Mouse (Mus musculus) lung, postnatal 14 days (tissue): Measurements from ENCODE around the gene P4ha2.

Experiments used
- DNase-seq: peaks from one replicate; pipeline ENCODE4 v3.0.0; 2021

Gene P4ha2

DNA sequence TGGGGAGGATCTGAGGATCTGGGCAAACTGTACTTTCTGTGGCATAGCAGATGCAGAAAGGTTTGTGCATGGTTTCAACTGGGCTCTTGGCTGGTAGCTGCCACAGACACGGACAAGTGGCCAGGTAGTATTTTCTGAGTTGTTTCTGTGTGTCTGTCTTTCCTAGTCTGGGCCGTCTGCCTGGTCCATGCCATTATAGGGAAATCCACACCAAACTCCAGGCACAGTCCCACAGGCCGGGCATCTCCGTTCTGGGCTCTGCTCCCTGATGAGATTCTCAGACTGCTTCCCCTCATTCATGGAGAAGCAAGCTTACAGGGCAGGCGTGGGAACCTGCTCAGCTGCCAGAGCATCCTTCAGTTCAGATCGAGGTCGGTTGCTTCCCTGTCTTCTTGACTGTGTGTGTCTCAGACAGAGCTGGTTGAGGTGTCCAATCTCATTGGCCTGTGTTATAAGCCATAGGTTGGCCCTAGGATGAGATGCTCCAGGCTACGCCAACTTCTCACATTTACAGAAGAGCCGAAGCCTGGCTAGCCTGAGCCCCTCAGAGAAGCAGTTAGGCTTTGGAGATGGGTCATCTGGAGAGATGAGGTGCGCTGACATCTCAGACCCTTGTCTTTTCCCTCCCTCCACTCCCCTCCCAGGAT, at the start of gene P4ha2:
Gene P4ha2 (plus strand): TSS at position 51 of the 647 bp plus-strand sequence.
- DNase-seq, result no peak

- no peak for DNase-seq
These were observed 49.7 kb upstream of the P4ha2 start for GRCm38 (mm10) chr11:54050205-54050604.

DNA sequence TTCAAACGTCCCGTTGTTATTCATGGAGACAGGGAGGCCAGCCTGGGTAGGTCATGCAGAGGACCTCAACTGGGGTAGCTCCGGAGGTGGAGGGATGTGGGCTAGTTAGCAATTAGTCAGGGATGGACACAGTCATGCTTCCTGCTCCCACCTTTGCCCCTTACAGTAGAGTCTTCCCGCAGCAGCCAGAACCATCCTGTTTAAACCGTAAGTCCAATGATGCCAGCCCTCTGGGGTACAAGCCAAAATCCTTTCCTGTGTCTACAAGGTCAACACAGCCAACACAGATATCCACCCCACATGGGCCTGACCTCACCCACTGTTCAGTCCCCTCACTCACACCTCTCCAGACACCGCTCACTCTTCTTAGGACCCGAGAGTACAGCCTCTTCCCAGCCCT, 48.7 kb upstream of the P4ha2 start:
- DNase-seq, result no peak

- DNase-seq, result no peak
These were observed 47.8 kb upstream of the P4ha2 start for GRCm38 (mm10) chr11:54052128-54052527.

GRCm38 (mm10) chr11:54053090-54053489, 46.8 kb upstream of the P4ha2 start:
- no peak for DNase-seq

DNA sequence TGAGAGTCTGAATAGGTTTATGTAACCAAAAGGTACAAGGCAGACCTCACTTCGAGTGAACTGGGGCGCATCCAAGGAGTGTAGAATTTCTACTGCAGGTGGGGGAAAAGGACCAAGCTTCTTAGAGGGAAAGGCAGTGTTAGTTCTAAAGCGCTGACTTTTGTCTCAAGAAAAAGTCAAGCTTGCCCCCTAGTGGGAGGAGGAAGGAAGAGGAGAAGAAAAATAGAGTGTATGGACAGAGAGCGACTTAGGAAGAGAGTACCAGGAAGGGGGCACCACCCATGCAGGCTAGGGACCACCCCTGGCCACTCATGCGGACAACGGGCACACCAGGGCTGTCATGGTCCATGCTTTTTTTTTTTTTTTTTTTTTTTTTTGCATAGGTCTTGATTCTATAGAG, 45.6 kb upstream of the P4ha2 start:
- peak; percentile 66 for DNase-seq

- DNase-seq, result no peak
These were observed 43.8 kb upstream of the P4ha2 start for GRCm38 (mm10) chr11:54056132-54056531.

- DNase-seq, result no peak
These were observed 42.5 kb upstream of the P4ha2 start for GRCm38 (mm10) chr11:54057428-54057827.

DNA sequence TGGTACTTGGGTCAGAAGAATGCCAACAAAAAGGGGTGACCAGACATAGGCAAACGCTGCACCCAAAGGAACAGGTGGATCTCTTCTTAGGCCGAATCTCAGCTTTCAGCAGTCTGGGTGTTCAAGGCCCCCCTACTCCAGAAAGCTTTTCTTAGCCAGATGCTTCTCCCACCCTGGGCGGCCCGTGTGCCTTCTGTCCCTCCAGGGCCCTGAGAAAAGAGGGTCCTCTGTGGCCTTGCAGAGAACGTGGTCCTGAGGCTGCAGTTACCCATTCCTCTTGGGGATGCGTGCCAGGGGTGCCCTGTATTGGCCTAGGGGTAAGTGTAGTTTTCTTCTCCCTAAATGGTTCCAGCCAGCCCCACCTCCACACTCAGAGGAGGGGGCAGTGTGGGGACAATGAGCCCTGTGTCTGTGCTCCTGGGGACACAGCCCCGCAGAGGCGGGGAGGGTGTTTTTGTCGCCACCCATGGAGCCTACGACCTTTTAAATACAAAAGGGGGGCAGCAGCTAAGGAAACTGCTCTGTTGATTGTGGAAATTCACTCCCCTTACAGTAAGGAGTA, 41.8 kb upstream of the P4ha2 start:
- no peak for DNase-seq

DNA sequence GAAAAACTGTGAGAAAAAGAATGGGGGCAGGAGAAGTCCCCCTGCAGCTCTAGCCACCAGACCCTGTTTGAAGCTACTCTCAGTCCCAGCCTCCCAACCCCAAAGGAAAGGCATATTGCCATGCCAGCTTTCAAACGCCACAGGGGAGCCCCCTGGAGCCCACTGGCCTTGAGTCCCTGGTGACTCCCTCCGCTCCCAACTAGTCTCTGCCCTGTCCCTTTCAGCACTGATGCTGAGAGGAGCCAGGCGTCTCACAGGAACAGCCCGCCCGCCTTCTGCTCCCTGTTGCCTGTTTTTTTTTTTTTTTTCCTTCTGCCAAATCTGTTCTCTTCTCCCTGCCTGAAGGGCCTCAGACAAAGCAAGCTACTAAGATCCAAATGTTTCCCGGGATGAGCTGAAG, 41.3 kb upstream of the P4ha2 start:
- no peak for DNase-seq

- no peak for DNase-seq
These were observed 40.4 kb upstream of the P4ha2 start for GRCm38 (mm10) chr11:54059526-54059925.

GRCm38 (mm10) chr11:54060316-54060715, 39.6 kb upstream of the P4ha2 start:
- DNase-seq, result peak; percentile 44

DNA sequence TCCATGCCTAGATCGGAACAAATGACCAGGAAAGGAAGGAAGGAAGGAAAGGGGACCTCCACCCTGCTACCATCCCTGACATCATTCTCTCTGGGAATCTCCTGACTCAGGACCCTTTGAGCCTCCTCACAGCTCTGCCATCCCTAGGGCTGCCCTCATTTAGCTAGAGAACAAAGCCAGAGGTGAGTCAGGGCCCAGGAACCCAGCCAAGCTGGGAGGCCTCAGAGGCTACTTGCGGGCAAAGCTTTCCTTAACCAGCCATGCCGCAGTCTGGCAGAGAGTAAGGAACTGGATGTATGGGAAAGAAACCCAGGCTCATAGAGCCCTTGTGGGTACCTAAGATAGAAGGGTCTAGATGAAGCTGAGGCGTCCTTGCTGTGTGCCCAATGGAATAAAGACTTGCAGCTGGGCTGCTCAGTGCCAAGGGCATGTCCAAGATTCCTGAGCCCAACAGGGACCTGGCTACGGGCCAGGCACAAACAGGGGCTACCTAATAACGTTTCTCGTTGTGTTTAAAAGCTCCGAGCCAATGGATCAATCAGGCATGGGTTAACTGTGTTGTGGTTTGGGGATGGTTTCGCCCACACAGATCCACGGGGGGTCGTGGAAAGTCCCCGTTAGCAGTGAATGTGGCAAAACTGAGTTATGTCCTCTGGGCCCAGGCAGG, 37.7 kb upstream of the P4ha2 start:
- peak; percentile 32 for DNase-seq

GRCm38 (mm10) chr11:54062753-54063471, 37.0 kb upstream of the P4ha2 start:
- no peak for DNase-seq

GRCm38 (mm10) chr11:54063472-54063775, 36.5 kb upstream of the P4ha2 start:
- no peak for DNase-seq

DNA sequence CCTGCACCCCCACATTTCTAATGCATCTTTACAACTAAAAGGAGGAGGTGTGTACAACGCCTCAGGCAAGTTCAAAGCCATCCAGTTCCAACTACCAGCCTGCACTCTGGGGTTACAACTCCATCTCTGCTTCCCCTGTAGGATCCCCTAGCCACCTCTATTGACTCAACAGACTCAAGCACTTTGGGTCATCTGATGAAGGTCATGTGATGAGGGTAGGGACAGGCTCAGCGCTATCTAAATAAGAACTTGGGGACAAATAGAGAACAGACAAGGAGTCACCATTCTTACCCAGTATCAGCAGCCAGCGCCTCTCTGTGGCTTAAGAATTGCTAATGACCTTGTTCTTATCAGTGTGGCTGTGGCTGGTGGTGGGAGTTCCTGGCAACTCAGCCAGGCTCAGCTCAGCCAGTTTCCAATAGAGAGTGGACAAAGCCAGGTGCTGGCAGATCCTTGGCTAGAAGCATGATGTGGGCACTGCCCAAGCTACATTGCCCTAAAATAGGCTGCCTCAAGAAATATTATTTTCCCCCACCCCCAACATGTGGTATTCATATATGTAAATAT, 35.4 kb upstream of the P4ha2 start:
- no peak for DNase-seq

DNA sequence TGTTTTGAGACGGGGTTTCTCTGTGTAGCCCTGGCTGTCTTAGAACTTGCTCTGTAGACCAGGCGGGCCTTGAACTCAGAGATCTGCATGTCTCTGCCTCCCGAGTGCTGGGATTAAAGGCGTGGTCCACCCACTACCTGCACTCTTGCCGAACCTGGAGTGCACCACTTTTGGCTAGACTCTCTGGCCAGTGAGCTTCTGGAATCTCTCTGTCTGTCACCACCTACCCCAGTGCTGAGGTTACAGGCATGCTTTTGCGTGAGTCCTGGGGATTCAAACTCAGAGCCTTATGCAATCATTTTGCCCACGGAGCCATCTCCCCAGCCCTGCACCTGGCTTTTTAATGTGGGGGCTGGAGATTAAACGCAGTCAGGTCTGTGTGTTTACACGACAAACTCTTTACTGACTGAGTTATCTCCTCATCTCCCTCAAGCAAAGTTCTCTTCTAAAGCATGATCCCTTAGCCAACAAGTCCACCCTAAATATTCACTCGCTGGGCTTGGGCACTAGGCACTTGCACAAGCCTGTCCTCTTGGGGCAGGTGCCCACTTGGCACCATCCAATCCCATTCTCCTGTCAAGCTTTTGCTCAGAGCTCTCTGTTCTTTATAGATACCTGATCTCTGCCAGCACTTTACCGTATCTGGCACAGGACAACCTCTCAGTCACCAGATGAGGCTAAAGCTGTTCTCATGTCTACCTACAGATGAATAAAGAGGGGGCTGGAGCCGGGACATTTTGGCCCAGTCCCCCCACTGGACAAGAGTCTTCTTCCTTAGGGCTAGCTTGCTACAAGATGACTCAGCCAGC, 34.6 kb upstream of the P4ha2 start:
- no peak for DNase-seq

- no peak for DNase-seq
These were observed 34.0 kb upstream of the P4ha2 start for GRCm38 (mm10) chr11:54065915-54066178.

- DNase-seq, result no peak
These were observed 33.5 kb upstream of the P4ha2 start for GRCm38 (mm10) chr11:54066400-54066799.

DNA sequence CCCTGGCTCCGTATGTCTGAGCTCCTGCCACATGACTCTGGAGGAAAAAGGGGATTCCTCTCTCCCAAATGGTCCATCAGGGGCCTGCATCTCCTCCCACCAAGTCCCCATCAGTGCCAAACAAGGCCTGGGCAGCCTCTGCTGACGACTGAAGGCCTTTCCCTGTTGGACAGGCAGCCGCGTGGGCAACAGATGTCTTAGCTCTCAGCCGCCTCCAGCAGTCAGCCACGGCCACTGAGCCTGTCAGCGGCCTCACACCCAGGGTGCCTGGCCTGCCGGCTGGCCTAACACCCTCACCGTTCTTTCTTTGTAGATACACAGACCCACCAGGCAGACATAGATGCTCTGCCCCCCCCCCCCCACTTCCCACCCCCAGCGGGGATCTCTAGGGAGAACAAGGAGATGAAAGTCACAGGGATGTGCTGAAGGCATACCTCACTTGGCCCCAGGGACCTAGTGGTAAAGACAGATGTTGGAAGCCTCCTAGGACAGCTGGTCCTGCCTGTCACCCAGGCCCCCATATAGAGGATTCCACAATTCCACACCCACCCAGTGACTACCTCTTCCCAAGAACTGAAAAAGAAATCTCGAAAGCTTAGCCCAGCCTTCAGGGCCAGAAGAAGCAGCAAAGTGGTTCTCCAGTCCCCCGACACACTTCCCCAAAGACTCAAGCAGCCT, 32.4 kb upstream of the P4ha2 start:
- peak; percentile 59 for DNase-seq

DNA sequence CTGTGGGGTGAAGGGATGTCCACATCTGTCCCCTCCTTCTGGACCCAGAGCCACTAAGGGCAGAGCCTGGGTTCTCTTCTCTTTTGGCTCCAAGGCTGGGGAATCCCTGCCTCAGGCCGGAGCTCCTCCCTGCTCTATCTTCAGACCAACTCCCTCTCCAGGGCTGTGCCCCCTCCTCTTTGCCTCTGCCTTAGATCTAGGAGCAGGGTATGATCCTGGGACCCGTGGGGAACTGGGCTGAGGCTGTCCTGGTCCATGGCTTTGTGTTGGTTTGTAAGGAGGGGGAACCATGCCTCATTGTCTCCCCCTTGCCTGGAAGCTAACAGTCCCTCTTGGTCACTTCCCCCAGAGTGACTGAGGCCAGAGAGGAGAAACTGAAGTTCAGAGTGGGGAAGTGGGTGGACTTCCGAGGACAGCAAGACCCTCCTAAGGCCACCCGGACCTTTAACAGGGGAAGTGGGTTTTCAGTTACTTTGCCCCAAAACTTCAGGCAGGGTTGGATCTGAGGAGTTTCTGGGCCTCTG, 31.8 kb upstream of the P4ha2 start:
- DNase-seq, result no peak
